Mouse (Mus musculus): Measurements from ENCODE around the gene Syt2. TPM values are rescaled to one million over a fixed set of nuclear protein-coding genes. Genes with fewer than 3 reads are reported as not detected.

Syt2 gene
- polyA plus RNA-seq, 1 experiment from 2014 or later: 0.80 TPM

DNA sequence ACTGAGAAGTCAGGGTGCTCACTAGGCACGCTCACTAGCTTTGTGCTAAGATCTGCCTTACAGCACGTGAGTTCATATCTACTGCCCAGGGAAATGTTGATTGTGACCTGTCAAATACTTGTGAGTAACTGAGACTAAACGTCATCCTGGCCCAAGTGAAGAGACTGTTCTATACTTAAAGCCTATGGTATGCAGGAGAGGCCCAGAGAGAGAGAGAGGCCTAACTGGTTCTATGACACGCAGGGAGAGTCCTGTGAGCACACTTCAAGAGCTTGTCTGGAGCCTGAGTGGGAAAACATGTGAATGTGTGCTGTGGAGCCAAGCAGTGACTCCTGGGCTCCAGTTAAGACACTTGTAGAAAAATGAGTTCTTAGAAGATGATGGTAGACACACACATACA, 137.5 kb downstream of the Syt2 start:
- Histone ChIP-seq H3K9ac (replicated peaks; ENCODE audit: low read length) (no peak overlapping the region), H3K9me3 (replicated peaks; ENCODE audit: control insufficient read depth, low read length) (no peaks in the 10 kb centered on the region), H3K36me3 (replicated peaks; ENCODE audit: control insufficient read depth, insufficient read depth, low read depth, low read length) (no peaks in the 10 kb centered on the region; the same call in 1 of the 2 replicates), H3K4me3 (ENCODE audit: low read depth, low read length) (no peak overlapping the region), H3K4me2 (ENCODE audit: low read depth, low read length) (no peak overlapping the region), H3K4me1 (ENCODE audit: control insufficient read depth, insufficient read depth, low read length) (no peaks in the 10 kb centered on the region), H3K27me3 (ENCODE audit: control insufficient read depth, insufficient read depth, low read length) (no peaks in the 10 kb centered on the region), H3K27ac (replicated peaks; ENCODE audit: low read depth, low read length) (no peak overlapping the region)
- 78% methylated on average over 4 of the region's 4 CpGs for WGBS
- ATAC-seq (replicated peaks; ENCODE audit: insufficient number of reproducible peaks, low FRiP score, low TSS enrichment, low read depth): no peak
- DNase-seq (ENCODE audit: low spot score): no peak

DNA sequence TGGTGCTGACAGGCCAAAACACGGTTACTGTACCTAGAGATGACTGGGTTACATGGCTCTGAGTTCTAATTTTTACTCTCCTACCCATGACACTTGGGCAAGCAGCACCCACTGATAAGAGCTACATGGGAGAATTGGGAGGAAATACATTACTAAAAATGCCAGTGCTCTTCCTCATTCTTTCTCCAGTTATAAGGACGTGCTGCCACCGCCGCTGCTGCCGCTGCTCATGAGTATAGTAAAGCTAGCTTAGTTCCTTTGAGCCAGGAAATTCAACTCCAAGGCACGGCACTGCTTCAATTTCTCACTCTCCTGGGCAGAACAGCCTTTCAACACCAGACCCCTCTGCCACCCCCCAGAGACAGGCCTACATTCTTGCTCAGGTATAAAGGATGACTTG, 138.0 kb downstream of the Syt2 start:
- no peaks in the 10 kb centered on the region for H3K4me1 ChIP-seq (ENCODE audit: control insufficient read depth, insufficient read depth, low read length)
- H3K4me3 ChIP-seq (ENCODE audit: low read depth, low read length): no peak overlapping the region
- no peaks in the 10 kb centered on the region; the same call in 1 of the 2 replicates for H3K36me3 ChIP-seq (replicated peaks; ENCODE audit: control insufficient read depth, insufficient read depth, low read depth, low read length)
- no peak overlapping the region for H3K4me2 ChIP-seq (ENCODE audit: low read depth, low read length)
- ATAC-seq (replicated peaks; ENCODE audit: insufficient number of reproducible peaks, low FRiP score, low TSS enrichment, low read depth) (no peak), DNase-seq (ENCODE audit: low spot score) (no peak)
- H3K27ac ChIP-seq (replicated peaks; ENCODE audit: low read depth, low read length): no peak overlapping the region
- H3K9ac ChIP-seq (replicated peaks; ENCODE audit: low read length): no peak overlapping the region
- WGBS: 71% methylated on average over 6 of the region's 6 CpGs
- no peaks in the 10 kb centered on the region for H3K27me3 ChIP-seq (ENCODE audit: control insufficient read depth, insufficient read depth, low read length)
- H3K9me3 ChIP-seq (replicated peaks; ENCODE audit: control insufficient read depth, low read length): no peaks in the 10 kb centered on the region

DNA sequence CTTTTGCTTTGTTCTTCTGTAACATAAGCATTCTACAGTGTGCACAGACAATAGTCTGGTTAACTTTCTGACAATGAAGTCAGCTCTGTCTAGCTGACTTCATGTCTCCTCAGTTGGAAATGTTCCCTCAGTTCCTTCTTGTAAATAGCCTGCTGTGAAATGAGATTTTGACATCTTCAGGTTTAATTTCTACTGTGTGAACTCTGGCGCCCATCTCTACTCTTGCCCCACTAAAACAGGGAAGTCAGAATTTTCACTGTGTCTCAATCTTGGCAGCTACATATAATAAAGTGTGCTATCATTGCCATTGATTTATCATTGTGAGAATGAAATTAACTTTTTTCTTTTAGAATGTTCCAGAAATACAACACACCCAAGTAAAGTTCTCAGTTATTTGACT, 138.4 kb downstream of the Syt2 start:
- H3K4me3 ChIP-seq (ENCODE audit: low read depth, low read length): no peak overlapping the region
- DNase-seq (ENCODE audit: low spot score) (no peak), ATAC-seq (replicated peaks; ENCODE audit: insufficient number of reproducible peaks, low FRiP score, low TSS enrichment, low read depth) (no peak)
- no peaks in the 10 kb centered on the region for H3K27me3 ChIP-seq (ENCODE audit: control insufficient read depth, insufficient read depth, low read length)
- H3K27ac ChIP-seq (replicated peaks; ENCODE audit: low read depth, low read length): no peak overlapping the region
- H3K4me2 ChIP-seq (ENCODE audit: low read depth, low read length): no peak overlapping the region
- H3K4me1 ChIP-seq (ENCODE audit: control insufficient read depth, insufficient read depth, low read length): no peaks in the 10 kb centered on the region
- WGBS: 91% methylated on average over 1 of the region's 1 CpGs
- no peaks in the 10 kb centered on the region for H3K9me3 ChIP-seq (replicated peaks; ENCODE audit: control insufficient read depth, low read length)
- no peak overlapping the region for H3K9ac ChIP-seq (replicated peaks; ENCODE audit: low read length)
- no peaks in the 10 kb centered on the region; the same call in 1 of the 2 replicates for H3K36me3 ChIP-seq (replicated peaks; ENCODE audit: control insufficient read depth, insufficient read depth, low read depth, low read length)

DNA sequence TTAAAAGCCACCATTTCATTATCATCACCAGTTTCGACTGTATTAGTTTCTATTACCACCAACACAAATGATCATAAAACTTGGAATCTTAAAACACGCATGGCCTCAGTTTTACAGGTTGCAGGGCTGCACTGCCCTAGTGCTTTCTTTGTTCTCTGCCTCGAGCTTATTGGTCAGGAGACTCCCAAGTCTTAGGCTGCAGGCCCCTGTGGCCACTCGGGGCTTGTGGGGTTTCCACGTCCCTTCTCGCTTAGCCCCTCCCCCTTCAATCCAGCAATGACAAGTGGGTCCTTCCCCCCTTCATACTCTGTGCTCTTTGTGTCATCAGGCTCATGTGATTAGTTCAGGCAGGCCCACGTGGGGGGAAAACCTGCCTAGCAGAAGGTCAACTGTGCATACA, 141.6 kb downstream of the Syt2 start:
- no peak for DNase-seq (ENCODE audit: low spot score)
- Histone ChIP-seq H3K4me3 (ENCODE audit: low read depth, low read length) (no peak overlapping the region), H3K4me1 (ENCODE audit: control insufficient read depth, insufficient read depth, low read length) (no peaks in the 10 kb centered on the region), H3K9ac (replicated peaks; ENCODE audit: low read length) (no peak overlapping the region), H3K27ac (replicated peaks; ENCODE audit: low read depth, low read length) (peak overlapping the region; percentile 35), H3K27me3 (ENCODE audit: control insufficient read depth, insufficient read depth, low read length) (no peaks in the 10 kb centered on the region), H3K36me3 (replicated peaks; ENCODE audit: control insufficient read depth, insufficient read depth, low read depth, low read length) (no peaks in the 10 kb centered on the region), H3K9me3 (replicated peaks; ENCODE audit: control insufficient read depth, low read length) (no peaks in the 10 kb centered on the region), H3K4me2 (ENCODE audit: low read depth, low read length) (no peak overlapping the region)
- 0 out of 2 replicates have a peak, but pooled peaks have one; percentile 62 for ATAC-seq (replicated peaks; ENCODE audit: insufficient number of reproducible peaks, low FRiP score, low TSS enrichment, low read depth)
- 43% methylated on average over 7 of the region's 7 CpGs for WGBS

DNA sequence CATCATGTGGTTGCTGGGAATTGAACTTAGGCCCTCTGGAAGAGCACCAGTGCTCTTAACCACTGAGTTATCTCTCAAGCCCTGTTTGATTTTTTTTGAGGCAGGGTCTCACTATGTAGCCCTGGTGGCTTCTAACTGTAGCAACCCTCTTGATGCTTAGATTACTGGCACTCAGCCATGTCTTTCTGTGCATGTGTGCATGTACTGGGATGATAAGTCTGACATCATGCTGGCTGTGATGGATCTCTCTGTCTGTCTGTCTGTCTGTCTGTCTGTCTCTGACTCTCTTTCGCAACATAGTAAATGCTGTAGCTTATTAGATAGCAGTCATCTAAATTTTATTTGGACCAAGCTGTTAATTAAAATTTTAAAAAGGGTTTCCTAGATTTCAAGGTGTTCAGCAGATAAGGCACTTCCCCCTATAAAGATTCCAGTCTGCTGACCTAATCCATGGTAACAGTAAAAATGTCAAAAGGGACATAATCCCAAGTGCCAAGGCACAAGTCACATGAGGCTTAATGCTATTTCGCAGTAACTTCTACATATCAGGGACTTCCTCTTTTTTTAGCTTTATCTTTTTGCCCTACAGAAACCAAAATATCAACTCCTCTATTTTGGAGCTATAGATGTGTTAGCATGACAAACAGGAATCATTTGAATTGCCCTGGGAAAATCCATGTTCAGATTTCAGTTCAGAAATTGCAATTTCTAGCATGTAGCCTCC, 144.4 kb downstream of the Syt2 start:
- Histone ChIP-seq H3K4me1 (ENCODE audit: control insufficient read depth, insufficient read depth, low read length) (no peaks in the 10 kb centered on the region), H3K9me3 (replicated peaks; ENCODE audit: control insufficient read depth, low read length) (no peaks in the 10 kb centered on the region), H3K9ac (replicated peaks; ENCODE audit: low read length) (no peak overlapping the region), H3K4me3 (ENCODE audit: low read depth, low read length) (no peak overlapping the region), H3K4me2 (ENCODE audit: low read depth, low read length) (no peak overlapping the region), H3K27me3 (ENCODE audit: control insufficient read depth, insufficient read depth, low read length) (no peaks in the 10 kb centered on the region), H3K36me3 (replicated peaks; ENCODE audit: control insufficient read depth, insufficient read depth, low read depth, low read length) (no peaks in the 10 kb centered on the region), H3K27ac (replicated peaks; ENCODE audit: low read depth, low read length) (no peak overlapping the region)
- 96% methylated on average over 2 of the region's 2 CpGs for WGBS
- ATAC-seq (replicated peaks; ENCODE audit: insufficient number of reproducible peaks, low FRiP score, low TSS enrichment, low read depth) (no peak), DNase-seq (ENCODE audit: low spot score) (no peak)

DNA sequence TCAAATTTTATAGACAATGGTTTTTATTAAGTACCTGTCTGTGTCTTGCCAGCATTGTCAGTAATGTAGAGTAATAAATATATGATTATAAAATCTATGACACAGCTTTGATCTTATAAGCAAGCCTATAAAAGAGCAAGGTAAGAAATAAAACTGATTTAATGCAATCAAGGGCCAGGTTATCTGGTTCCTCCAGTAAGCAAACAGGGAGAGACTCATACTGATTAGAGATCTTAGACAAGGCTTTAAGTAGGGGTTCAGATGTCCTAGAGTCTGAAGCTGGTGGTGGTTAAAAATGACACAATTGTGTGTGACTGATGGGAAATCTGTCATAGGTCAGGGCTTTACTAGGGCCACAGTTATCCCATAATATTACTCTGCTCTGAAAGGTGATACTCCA, 145.0 kb downstream of the Syt2 start:
- Histone ChIP-seq H3K4me1 (ENCODE audit: control insufficient read depth, insufficient read depth, low read length) (no peaks in the 10 kb centered on the region), H3K36me3 (replicated peaks; ENCODE audit: control insufficient read depth, insufficient read depth, low read depth, low read length) (no peaks in the 10 kb centered on the region), H3K4me2 (ENCODE audit: low read depth, low read length) (no peak overlapping the region), H3K9me3 (replicated peaks; ENCODE audit: control insufficient read depth, low read length) (no peaks in the 10 kb centered on the region), H3K27ac (replicated peaks; ENCODE audit: low read depth, low read length) (no peak overlapping the region), H3K9ac (replicated peaks; ENCODE audit: low read length) (no peak overlapping the region), H3K27me3 (ENCODE audit: control insufficient read depth, insufficient read depth, low read length) (no peaks in the 10 kb centered on the region), H3K4me3 (ENCODE audit: low read depth, low read length) (no peak overlapping the region)
- ATAC-seq (replicated peaks; ENCODE audit: insufficient number of reproducible peaks, low FRiP score, low TSS enrichment, low read depth): no peak
- no peak for DNase-seq (ENCODE audit: low spot score)

DNA sequence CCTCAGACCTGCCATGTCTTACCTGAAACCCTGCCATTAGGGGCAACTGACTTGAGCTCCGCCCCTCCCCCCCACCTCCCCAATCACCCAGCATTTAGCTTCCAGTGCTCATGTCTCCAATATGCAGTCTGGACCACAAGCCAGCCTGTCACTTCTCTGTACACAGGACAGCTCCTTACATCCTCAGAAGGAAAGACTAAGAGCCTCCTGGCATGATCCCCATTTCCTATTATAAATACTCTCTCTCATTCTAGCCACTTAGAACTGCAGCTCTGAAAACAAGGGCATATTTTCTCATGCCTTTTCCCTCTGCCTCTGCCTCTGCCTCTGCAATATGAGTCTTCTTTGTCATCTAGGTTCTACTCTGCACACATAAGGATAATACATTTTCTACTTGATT, 149.6 kb downstream of the Syt2 start:
- no peaks in the 10 kb centered on the region for H3K4me1 ChIP-seq (ENCODE audit: control insufficient read depth, insufficient read depth, low read length)
- H3K27me3 ChIP-seq (ENCODE audit: control insufficient read depth, insufficient read depth, low read length): no peaks in the 10 kb centered on the region
- 84% methylated on average over 1 of the region's 1 CpGs for WGBS
- H3K9me3 ChIP-seq (replicated peaks; ENCODE audit: control insufficient read depth, low read length): no peaks in the 10 kb centered on the region
- no peak for DNase-seq (ENCODE audit: low spot score)
- H3K4me2 ChIP-seq (ENCODE audit: low read depth, low read length): no peak overlapping the region
- no peak overlapping the region for H3K9ac ChIP-seq (replicated peaks; ENCODE audit: low read length)
- H3K27ac ChIP-seq (replicated peaks; ENCODE audit: low read depth, low read length): no peak overlapping the region
- no peaks in the 10 kb centered on the region for H3K36me3 ChIP-seq (replicated peaks; ENCODE audit: control insufficient read depth, insufficient read depth, low read depth, low read length)
- no peak for ATAC-seq (replicated peaks; ENCODE audit: insufficient number of reproducible peaks, low FRiP score, low TSS enrichment, low read depth)
- no peak overlapping the region for H3K4me3 ChIP-seq (ENCODE audit: low read depth, low read length)

DNA sequence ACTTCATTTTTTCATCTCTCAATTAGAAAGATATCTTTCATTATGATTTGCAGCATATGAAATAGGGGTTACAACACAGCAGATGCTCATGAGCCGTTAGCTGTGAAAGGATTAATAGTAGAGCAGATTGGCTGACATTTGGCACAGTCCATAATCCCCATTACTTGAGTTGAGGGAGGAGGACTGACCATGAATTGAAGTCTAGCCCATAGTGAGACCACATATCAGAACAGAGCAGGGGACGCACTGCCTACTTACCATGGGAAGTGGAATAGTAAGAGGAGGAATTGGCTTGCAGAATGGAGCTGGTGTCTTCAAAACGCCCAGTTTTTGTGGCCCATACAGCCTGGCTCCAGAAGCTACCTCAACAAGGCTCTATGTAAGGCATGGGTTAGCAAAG, 150.1 kb downstream of the Syt2 start:
- no peak overlapping the region for H3K4me3 ChIP-seq (ENCODE audit: low read depth, low read length)
- H3K9me3 ChIP-seq (replicated peaks; ENCODE audit: control insufficient read depth, low read length): no peaks in the 10 kb centered on the region
- H3K27me3 ChIP-seq (ENCODE audit: control insufficient read depth, insufficient read depth, low read length): no peaks in the 10 kb centered on the region
- ATAC-seq (replicated peaks; ENCODE audit: insufficient number of reproducible peaks, low FRiP score, low TSS enrichment, low read depth) (no peak), DNase-seq (ENCODE audit: low spot score) (no peak)
- H3K9ac ChIP-seq (replicated peaks; ENCODE audit: low read length): no peak overlapping the region
- no peaks in the 10 kb centered on the region for H3K4me1 ChIP-seq (ENCODE audit: control insufficient read depth, insufficient read depth, low read length)
- H3K36me3 ChIP-seq (replicated peaks; ENCODE audit: control insufficient read depth, insufficient read depth, low read depth, low read length): no peaks in the 10 kb centered on the region
- 84% methylated on average over 3 of the region's 3 CpGs for WGBS
- no peak overlapping the region for H3K27ac ChIP-seq (replicated peaks; ENCODE audit: low read depth, low read length)
- H3K4me2 ChIP-seq (ENCODE audit: low read depth, low read length): no peak overlapping the region
